Mouse (Mus musculus) lung, embryonic 15.5 days (tissue): ENCODE results near the gene Stac3. TPM values are rescaled to one million over a fixed set of nuclear protein-coding genes. Genes with fewer than 3 reads are reported as not detected.

Source experiments
- ATAC-seq: fragments of 200-750 bp; cut with Nextera tagmentation; 2 replicates; pipeline ENCODE4 v1.8.0; 2017; ENCODE audit warnings: moderate number of reproducible peaks, borderline replicate concordance; ENCODE audit not compliant: low FRiP score, low TSS enrichment; ENCODE audit errors: extremely low read depth
- H3K27ac ChIP-seq: fragments of 300-500 bp; sonication (generic); 2 replicates; pipeline ENCODE4 v1.5.1; 2015; ENCODE audit warnings: moderate library complexity, mild to moderate bottlenecking, inconsistent platforms
- H3K27me3 ChIP-seq: fragments of 300-500 bp; sonication (generic); 2 replicates; pipeline ENCODE4 v1.6.1; 2015; ENCODE audit warnings: inconsistent platforms
- H3K36me3 ChIP-seq: fragments of 300-500 bp; sonication (generic); 2 replicates; pipeline ENCODE4 v1.6.1; 2015; ENCODE audit warnings: inconsistent platforms
- H3K4me1 ChIP-seq: fragments of 300-500 bp; sonication (generic); 2 replicates; pipeline ENCODE4 v1.6.1; 2015; ENCODE audit warnings: inconsistent platforms
- H3K4me2 ChIP-seq: fragments of 300-500 bp; sonication (generic); 2 replicates; pipeline ENCODE4 v1.6.1; 2015; ENCODE audit warnings: inconsistent platforms, mild to moderate bottlenecking, moderate library complexity
- H3K4me3 ChIP-seq: fragments of 300-500 bp; sonication (generic); 2 replicates; pipeline ENCODE4 v1.5.1; 2015; ENCODE audit warnings: mild to moderate bottlenecking, inconsistent platforms
- H3K9ac ChIP-seq: fragments of 300-500 bp; sonication (generic); 2 replicates; pipeline ENCODE4 v1.6.1; 2015; ENCODE audit warnings: inconsistent platforms
- H3K9me3 ChIP-seq: fragments of 300-500 bp; sonication (generic); 2 replicates; pipeline ENCODE4 v1.6.1; 2016; ENCODE audit warnings: inconsistent platforms
- WGBS: fragments of 180-500 bp; shearing (Covaris S2); methylation state at CpG from one replicate; pipeline ENCODE4 v1.1.7; 2015; 5-methylcytosine and 5-hydroxymethylcytosine counted together
- polyA plus RNA-seq: library from polyadenylated mRNA; unstranded; fragments of >200 nt; fragmentation: Nextera tagmentation; extraction: Ambion mirVana; gene quantifications from 2 replicates; pipeline ENCODE4 v1.2.1, GENCODE M21; 2015

Stac3 gene
- 0.64 and 1.0 TPM in 2 replicates for polyA plus RNA-seq

DNA sequence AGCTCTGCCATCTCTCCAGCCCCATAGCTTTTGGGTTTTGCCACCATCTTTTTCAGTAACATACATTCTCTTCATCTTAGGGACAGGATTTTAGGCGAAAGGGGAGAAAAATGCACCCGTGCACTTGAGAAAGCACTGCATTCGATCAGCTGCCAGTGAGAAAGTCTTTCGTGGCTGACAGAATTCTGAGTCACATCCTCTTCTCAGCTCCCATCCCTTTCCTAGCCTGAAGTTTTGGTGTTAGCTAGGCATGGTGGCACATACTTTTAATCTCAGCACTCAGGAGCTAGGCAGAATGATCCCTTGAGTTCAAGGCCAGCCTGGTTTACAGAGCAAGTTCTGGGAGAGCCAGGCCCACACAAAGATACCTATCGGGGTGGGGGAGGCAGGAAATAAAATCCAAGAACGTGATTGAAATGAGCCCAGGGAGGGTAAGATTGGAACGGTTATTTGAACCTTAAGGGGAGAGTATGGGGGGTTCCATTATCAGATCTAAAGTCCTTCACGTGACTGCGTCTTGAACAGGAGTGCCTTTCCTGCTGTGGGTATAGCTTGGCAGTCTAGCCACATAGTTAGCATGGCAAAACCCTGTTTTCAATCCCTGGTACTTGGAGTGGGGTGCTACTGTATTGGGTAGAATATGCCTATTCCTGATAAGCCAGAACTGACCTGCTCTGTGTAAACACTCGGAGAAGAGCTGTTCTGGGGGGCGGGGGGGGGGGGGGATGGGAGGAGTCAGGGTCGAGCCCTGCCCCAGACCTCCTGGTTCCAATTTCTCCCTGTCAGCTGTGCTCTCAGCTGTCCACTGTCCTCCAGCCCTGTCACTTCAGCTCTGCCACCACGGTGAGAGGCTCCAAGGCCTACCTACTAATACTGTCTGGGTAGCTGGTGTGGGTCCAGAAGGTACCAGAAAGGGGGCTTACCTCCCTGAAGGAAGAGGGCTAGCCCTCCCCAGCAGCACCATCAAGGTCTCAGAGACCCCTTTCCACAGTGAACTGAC is at the start of gene Stac3:
Stac3 (plus strand) TSS at position 793 of the 1,000 bp plus-strand sequence.
- Histone ChIP-seq H3K9ac (no peak within 1 kb of the TSS), H3K4me1 (no peaks in the 10 kb centered on the region), H3K36me3 (peaks cover 37% of the 10 kb centered on the region), H3K4me2 (no peak within 1 kb of the TSS), H3K4me3 (no peak within 1 kb of the TSS), H3K9me3 (no peaks in the 10 kb centered on the region), H3K27me3 (no peaks in the 10 kb centered on the region), H3K27ac (no peak within 1 kb of the TSS)
- 57% methylated on average over 13 of the region's 13 CpGs for WGBS
- ATAC-seq = peak; percentile 15; the same call in 1 of the 2 replicates

DNA sequence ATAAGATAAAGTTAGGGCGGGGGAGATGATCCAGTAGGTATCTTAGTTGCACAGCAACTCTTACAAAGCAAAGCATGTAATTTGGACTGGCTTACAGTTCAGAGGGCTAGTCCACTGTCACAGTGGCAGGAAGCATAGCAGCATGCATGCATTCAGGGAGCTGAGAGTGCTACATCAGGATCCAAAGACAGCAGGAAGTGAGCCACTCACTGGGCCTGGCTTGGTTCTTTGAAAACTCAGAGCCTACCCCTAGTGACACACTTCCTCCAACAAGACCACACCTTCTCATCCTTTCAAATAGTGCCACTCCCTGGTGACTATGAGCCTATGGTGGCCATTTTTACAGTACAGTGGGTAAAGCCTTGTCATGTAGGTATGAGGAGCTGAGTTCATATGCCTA is 47.8 kb upstream of the Stac3 start:
- Histone ChIP-seq H3K36me3 (peaks cover 58% of the 10 kb centered on the region), H3K27ac (no peak overlapping the region), H3K27me3 (no peaks in the 10 kb centered on the region), H3K4me1 (no peaks in the 10 kb centered on the region), H3K4me2 (no peak overlapping the region), H3K9ac (no peak overlapping the region), H3K4me3 (no peak overlapping the region), H3K9me3 (no peaks in the 10 kb centered on the region)
- ATAC-seq = no peak
- WGBS = 97% methylated on average over 1 of the region's 1 CpGs

DNA sequence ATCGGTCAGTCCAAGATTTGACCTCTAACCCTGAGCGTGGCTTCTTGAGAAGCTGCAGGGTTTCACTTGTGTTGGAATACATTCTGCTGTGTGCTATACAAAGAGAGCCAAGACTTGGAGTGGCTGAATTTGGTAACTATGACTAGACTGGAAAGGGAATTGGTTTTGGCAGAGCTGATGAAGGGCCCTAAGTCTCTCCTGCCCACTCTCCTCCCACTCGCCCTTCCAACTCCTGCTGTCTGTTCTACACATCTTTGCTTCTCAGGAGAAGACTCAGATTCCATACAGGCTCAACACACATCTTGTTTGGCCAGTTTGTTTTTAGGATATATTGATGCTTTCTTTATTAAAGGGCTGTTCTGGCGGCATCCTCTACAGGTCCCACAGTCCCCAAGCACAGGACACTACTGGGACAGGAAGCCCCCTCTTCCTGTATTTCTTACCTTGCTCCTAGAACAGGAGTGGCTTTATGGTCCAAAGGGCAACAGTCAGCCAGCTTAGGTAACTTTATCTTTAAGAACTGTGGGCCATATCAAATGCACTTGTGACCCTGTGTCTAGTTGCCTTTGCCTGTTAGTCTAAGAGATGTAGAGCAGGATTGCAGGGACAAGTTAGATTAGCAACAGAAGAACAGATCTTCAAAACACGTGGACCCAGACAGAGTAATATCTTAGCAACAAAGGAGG is 38.9 kb upstream of the Stac3 start:
- 83% methylated on average over 5 of the region's 5 CpGs for WGBS
- H3K4me1 ChIP-seq = no peaks in the 10 kb centered on the region
- no peak overlapping the region for H3K27ac ChIP-seq
- H3K9ac ChIP-seq = no peak overlapping the region
- H3K4me2 ChIP-seq = no peak overlapping the region
- no peak for ATAC-seq
- H3K4me3 ChIP-seq = no peak overlapping the region
- H3K27me3 ChIP-seq = no peaks in the 10 kb centered on the region
- peaks cover 46% of the 10 kb centered on the region for H3K36me3 ChIP-seq
- H3K9me3 ChIP-seq = no peaks in the 10 kb centered on the region

- 53% methylated on average over 15 of the region's 15 CpGs for WGBS
- peaks cover 33% of the 10 kb centered on the region for H3K36me3 ChIP-seq
- no peak overlapping the region for H3K4me2 ChIP-seq
Observed at GRCm38 (mm10) chr10:127471281-127471988, 30.1 kb upstream of the Stac3 start.

GRCm38 (mm10) chr10:127472722-127473121 is 28.8 kb upstream of the Stac3 start:
- 0 out of 2 replicates have a peak, but pooled peaks cover 7% of the 10 kb centered on the region for H3K4me1 ChIP-seq
- 78% methylated on average over 9 of the region's 9 CpGs for WGBS
- no peaks in the 10 kb centered on the region for H3K9me3 ChIP-seq
- no peak overlapping the region for H3K9ac ChIP-seq
- peaks cover 41% of the 10 kb centered on the region for H3K36me3 ChIP-seq
- H3K27me3 ChIP-seq = no peaks in the 10 kb centered on the region
- H3K4me3 ChIP-seq = no peak overlapping the region
- H3K27ac ChIP-seq = no peak overlapping the region
- H3K4me2 ChIP-seq = no peak overlapping the region
- no peak for ATAC-seq

More at GRCm38 (mm10) chr10:127471281-127471988, 30.1 kb upstream of the Stac3 start:
- Histone ChIP-seq H3K4me1 (0 out of 2 replicates have a peak, but pooled peaks cover 7% of the 10 kb centered on the region), H3K9ac (no peak overlapping the region), H3K9me3 (no peaks in the 10 kb centered on the region), H3K4me3 (no peak overlapping the region), H3K27ac (peak overlapping the region; percentile 22; the same call in 1 of the 2 replicates), H3K27me3 (no peaks in the 10 kb centered on the region)
- peak; percentile 52; the same call in 1 of the 2 replicates for ATAC-seq

DNA sequence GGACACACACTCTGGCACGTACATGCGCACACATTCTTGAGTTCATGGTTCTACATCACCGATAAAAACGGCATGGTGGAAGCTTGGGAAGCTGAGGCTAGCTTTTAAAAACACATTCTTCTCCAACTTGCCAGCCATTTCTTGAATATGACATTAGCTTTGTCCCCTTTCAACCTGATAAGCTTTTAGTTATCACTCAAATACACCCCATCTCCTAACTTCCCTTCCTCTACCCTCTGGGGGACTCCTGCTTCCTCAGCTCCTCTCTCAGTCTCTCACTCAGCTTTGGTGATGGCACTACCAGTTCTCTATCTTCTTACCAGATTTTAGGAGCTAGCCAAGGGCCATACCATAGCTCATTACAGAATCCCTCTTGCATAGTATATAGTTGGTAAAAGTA is 26.3 kb upstream of the Stac3 start:
- Histone ChIP-seq H3K4me3 (no peak overlapping the region), H3K9me3 (no peaks in the 10 kb centered on the region), H3K27ac (no peak overlapping the region), H3K36me3 (peaks cover 33% of the 10 kb centered on the region), H3K27me3 (no peaks in the 10 kb centered on the region), H3K4me1 (0 out of 2 replicates have a peak, but pooled peaks cover 7% of the 10 kb centered on the region), H3K9ac (no peak overlapping the region), H3K4me2 (no peak overlapping the region)
- WGBS = 90% methylated on average over 4 of the region's 4 CpGs
- no peak for ATAC-seq

DNA sequence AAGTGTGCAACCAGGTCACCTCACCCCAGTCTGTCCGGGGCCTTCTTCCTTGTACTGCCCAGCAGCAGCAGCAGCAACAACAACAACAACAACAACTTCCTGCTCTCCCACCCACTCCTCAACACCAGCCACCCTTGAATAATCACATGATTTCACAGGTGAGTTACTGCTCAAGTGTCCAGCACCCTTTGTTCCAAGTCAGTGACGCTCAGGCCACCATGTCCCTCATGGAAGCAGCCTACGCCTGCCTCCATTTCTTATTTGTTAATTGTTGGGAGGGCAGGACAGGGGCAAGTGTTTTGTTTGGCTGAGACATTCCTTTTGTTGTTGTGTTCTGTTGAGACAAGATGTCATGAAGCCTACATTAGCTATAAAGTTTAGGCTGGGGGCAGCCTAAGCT is 24.9 kb upstream of the Stac3 start:
- Histone ChIP-seq H3K4me3 (no peak overlapping the region), H3K4me2 (no peak overlapping the region), H3K36me3 (peaks cover 32% of the 10 kb centered on the region), H3K9ac (no peak overlapping the region), H3K27me3 (no peaks in the 10 kb centered on the region), H3K4me1 (peaks cover 10% of the 10 kb centered on the region; the same call in 1 of the 2 replicates), H3K9me3 (no peaks in the 10 kb centered on the region), H3K27ac (no peak overlapping the region)
- no peak for ATAC-seq
- WGBS = 83% methylated on average over 3 of the region's 3 CpGs

DNA sequence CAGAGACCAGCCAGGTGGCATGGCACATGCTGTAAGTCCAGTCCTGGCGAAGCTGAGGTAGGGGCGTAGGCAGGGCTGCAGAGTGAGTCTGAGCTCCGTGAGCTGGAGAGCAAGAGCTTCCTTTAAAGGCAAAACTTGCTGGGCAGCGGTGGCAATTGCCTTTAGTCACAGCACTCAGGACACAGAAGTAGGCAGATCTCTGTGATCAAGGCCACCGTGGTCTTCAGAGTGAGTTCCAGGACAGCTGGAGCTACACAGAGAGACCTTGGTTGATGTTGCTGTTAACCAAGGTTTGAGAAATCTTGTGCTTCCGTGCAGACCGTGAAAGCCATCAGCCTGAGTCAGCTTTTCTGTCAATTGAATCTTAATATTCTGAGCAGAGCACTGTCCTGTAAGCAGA is 24.2 kb upstream of the Stac3 start:
- H3K4me2 ChIP-seq = no peak overlapping the region
- H3K4me1 ChIP-seq = peaks cover 12% of the 10 kb centered on the region; the same call in 1 of the 2 replicates
- no peaks in the 10 kb centered on the region for H3K27me3 ChIP-seq
- no peak overlapping the region for H3K4me3 ChIP-seq
- no peak overlapping the region for H3K9ac ChIP-seq
- no peak overlapping the region for H3K27ac ChIP-seq
- ATAC-seq = no peak
- no peaks in the 10 kb centered on the region for H3K9me3 ChIP-seq
- 87% methylated on average over 7 of the region's 7 CpGs for WGBS
- peaks cover 32% of the 10 kb centered on the region for H3K36me3 ChIP-seq

DNA sequence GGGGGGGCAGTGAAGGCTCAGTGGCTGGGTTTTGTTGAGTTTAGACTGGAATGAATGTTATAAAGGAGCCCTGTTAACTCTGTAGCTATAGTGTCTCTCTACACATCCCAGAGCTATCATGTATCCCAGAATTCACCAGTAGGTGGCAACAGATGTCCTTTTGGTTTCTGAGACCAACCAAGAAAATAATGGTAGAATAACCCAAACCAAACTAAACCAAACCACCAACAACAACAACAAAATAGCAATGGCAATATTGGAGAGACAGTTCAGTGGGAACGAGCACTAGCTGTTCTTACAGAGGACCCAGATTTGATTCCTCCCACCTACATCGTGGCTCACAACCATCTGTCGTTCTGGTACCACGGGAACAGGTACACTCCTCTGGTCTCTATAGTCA is 22.4 kb upstream of the Stac3 start:
- Histone ChIP-seq H3K9me3 (no peaks in the 10 kb centered on the region), H3K9ac (no peak overlapping the region), H3K4me1 (peaks cover 12% of the 10 kb centered on the region; the same call in 1 of the 2 replicates), H3K4me3 (no peak overlapping the region), H3K36me3 (peaks cover 26% of the 10 kb centered on the region), H3K27ac (no peak overlapping the region), H3K27me3 (no peaks in the 10 kb centered on the region), H3K4me2 (no peak overlapping the region)
- 93% methylated on average over 4 of the region's 4 CpGs for whole genome bisulfite sequencing
- ATAC-seq = no peak

DNA sequence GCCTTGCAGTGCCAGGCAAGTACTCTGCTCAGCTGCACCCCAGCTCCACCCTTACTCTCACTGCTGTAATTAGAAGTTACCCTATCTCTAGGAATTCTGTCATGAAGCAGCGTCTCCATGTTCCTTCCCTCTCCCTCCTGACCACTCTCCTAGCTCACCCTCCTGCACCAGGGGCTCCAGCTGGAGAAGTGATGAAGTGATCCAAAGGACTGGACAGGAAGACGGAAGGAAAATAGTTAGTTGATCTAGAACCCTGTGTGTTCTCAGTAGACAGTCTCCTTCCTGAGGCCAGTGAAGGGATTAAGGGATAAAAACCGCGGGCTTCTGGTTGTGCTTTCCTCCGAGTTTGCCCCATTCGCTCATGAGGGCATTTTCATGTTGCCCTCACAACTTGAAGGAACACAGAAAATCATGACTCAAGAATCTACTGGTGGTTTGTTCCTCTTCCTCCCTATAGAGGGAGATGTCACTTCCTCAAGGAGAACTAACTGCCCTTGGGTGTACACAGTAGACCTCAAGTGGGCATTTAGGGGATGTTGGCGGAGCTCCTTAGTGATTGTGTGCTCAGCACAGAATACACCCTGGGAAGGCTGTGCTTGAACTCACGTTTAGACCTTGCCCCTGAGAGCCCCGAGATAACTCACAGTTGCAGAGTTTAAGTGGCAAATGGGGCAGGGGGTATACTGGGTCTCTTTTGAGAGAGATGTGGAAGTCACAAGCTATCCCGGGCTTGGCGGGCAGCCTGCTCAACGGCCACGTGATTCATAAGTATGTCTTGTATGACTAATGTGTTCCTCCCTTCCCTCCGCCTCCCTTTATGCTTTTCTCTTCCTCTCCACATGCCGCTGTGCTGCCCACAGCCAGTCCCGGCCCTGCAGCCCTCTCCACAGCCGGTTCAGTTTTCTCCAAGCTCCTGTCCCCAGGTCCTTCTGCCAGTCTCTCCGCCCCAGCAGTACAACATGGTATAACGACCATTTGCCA is 20.4 kb upstream of the Stac3 start:
- peak; percentile 84; the same call in 1 of the 2 replicates for ATAC-seq
- H3K27me3 ChIP-seq = no peaks in the 10 kb centered on the region
- no peak overlapping the region for H3K4me3 ChIP-seq
- 68% methylated on average over 19 of the region's 19 CpGs for WGBS
- peak overlapping the region; percentile 37; the same call in 1 of the 2 replicates for H3K27ac ChIP-seq
- peaks cover 12% of the 10 kb centered on the region; the same call in 1 of the 2 replicates for H3K4me1 ChIP-seq
- no peak overlapping the region for H3K4me2 ChIP-seq
- H3K9ac ChIP-seq = no peak overlapping the region
- no peaks in the 10 kb centered on the region for H3K9me3 ChIP-seq
- peaks cover 37% of the 10 kb centered on the region for H3K36me3 ChIP-seq
